Mouse (Mus musculus): ENCODE results near the gene Kif28.
"Not testable (repeated sequence)": the region's sequence is repeated elsewhere in the genome, so short reads cannot be mapped to it uniquely, and the experiment has no call there.

Kif28 gene

DNA sequence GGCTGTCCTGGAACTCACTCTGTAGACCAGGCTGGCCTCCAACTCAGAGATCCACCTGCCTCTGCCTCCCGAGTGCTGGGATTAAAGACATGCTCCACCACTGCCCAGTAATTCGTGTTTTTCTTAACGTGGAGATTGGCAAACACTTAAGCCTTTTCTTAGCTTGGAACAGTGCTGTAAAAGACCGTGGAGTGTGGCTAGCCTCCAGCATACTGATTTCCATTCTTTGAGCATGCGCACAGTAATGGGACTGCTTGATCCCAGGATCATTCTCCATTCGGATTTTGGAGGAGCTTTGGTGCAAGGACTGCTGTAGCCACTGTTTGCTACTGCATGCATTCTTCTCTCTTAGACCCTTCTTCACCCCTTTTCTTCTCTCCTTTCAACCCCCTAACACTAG, 55.6 kb downstream of the Kif28 start:
- no peak for DNase-seq

DNA sequence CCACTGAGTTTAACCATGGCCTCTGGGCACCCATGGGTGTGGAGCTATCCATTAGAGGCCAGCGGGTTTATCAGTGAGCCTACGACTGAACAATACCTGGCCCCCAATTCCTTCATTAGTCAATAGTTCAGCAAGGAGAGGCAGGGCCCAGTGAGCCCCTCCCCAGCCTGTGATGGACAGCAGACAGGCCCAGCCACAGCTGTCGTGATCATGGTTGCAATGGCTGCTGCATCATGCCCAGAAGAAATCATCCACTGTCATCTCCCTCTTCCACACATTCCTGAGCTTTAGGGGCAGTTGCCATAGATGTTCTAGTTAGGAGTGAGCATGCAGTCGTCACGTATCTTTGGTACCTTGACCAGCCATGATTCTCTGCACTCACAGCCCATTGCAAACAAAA, 56.2 kb downstream of the Kif28 start:
- DNase-seq, result no peak

DNA sequence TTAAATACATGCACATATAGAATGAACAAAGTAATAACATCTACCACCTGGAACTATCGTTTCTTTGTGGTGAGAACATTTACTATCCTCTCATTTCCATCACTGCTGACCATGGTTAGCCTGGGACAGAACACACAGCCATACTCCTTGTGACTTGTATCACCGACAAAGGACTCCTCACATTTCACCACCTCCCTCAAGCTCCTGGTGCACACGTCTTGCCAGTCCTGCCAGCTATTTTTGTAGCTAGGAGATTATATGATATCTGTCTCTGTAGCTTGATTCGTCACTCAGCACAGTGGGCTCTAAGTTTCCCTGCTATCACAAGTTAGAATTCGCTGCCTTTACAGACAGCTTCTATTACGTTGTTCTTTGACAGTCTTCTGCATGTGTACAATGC, 56.7 kb downstream of the Kif28 start:
- peak; percentile 84 for DNase-seq

DNA sequence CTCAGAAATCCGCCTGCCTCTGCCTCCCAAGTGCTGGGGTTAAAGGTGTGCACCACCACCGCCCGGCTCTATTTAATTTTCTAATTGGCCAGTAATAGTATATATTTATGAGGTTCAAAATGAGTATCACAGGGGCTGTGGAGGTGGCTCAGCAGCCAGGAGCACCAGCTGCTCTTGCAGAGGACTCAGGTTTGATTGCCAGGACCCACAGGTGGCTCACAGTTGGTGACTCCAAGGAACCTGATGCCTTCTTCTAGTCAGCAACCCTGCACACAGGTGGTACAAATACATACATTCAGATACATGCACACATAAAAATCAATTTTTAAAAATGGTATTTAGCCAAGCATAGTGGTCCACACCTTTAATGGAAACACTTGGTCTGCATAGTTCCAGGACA, 57.1 kb downstream of the Kif28 start:
- DNase-seq, result no peak

DNA sequence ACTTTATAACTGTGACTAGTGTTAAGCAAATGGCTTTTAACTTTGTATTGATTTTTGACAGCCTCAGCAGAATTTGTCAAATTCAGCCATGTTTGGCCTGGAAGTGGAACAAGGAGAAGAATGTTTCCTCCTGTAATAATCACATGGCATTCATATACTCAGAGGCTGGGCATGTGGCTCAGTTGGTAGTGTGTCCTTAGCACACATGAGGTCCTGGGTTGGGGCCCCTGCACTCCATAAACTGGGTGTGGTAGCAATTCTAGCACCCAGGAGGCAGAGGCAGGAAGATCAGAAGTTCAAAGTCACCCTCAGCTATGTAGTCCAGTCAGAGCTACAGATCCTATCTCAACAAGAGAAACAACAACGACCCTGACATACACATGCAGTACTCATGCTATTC, 57.8 kb downstream of the Kif28 start:
- no peak for DNase-seq

DNA sequence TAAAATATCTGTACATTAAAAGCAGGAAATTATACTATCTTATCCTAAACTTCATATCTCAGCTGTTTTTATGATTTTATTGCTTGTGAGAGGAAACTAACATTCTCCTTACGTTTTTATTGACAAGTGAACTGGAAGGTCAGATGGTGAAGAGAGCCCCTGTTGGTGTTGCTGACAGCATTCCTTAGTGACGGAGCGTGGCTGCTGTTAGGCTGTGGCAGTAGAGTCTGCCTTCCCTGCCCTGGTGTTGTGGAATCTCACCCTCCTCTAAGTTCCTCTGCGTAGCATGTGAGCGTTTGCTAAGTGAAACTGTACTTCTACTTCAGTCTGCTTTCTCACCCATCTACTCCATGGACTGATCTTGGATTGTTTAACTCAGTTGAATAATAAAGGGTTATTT, 58.3 kb downstream of the Kif28 start:
- no peak for DNase-seq

DNA sequence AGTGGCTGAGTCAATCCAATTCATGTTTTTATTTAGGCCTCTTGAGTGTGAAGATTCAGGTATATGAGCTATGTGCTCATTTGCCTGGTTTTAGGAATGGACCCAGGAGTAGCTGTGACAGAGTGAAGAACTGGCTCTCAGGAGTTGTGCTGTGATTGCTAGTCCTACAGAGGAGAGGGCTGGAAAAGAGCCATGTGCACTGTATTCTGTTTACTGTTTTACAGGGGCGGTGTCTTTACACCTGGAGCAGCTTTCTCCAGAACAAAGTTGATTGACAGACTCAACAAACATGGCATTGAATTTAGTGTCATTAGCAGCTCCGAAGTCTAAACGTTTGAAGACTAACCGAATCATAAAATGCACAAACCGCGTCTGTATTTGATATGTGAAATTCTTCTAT, 58.7 kb downstream of the Kif28 start:
- no peak for DNase-seq

DNA sequence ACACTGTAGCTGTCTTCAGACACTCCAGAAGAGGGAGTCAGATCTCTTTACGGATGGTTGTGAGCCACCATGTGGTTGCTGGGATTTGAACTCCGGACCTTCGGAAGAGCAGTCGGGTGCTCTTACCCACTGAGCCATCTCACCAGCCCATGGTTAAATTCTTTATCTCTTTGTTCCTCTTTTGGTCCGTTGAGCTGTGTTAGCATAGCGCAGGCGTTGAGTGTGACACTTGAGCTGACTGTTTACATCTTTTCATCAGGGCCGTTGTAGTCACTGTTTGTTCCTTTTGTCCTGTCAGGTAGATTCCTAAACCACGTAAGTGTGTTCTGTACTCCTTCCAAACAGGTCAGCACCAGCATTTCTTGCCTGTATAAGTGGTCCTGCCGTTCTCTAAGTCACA, 62.3 kb downstream of the Kif28 start:
- not testable (repeated sequence) for DNase-seq

DNA sequence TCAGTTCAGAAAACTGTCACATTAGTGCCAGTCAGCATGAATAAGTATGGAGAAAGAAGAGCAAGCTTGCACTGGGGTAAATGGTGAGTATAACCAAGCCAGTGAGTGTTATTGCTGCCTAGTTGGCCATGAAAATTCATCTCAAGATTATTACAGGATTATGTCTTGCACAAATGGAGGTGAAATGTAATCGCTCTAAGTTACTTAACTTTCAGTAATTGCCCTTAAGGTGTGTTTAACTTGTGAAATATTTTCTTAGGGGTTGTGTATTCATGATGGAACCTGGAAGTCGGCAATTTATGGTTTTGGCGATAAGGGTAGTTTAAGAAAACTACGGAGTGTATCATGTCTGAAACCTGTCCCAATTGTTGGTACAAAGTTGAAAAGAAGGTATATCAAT, 65.7 kb downstream of the Kif28 start:
- DNase-seq, result no peak

DNA sequence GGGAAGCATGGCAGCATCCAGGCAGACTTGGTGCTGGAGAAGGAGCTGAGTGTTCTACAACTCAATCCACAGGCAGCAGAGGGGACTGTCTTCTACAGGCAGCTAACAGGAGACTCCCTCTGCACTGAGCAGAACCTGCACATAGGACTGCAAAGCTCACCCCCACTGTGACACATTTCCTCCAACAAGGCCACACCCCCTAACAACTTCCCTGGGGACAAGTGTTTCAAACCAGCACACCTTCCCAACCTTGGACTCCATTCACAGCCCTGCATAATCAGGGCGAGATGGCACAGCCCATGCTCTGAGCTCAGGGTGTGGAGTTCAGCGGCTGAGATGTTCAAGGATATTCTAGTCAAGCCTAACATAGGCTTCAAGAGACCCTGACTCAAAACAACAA, 68.0 kb downstream of the Kif28 start:
- DNase-seq, result no peak

DNA sequence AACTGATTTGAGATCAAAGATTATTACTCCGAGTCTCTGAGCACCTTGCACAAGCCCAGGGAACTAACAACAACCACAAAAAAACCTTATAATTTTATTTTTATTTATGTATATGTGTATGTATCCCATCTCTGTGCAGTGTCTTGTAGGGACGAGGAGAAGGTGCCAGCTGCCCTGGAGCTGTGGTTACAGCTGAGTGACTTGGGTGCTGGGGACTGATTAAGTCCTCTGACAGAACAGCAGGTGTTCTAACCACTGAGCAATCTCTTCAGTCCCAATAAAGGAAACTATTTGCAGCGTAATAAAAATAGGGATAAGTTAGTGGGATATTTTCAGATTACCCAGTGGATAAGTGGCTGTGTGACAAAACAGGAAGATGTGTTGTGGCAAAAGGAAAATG, 70.7 kb downstream of the Kif28 start:
- no peak for DNase-seq

DNA sequence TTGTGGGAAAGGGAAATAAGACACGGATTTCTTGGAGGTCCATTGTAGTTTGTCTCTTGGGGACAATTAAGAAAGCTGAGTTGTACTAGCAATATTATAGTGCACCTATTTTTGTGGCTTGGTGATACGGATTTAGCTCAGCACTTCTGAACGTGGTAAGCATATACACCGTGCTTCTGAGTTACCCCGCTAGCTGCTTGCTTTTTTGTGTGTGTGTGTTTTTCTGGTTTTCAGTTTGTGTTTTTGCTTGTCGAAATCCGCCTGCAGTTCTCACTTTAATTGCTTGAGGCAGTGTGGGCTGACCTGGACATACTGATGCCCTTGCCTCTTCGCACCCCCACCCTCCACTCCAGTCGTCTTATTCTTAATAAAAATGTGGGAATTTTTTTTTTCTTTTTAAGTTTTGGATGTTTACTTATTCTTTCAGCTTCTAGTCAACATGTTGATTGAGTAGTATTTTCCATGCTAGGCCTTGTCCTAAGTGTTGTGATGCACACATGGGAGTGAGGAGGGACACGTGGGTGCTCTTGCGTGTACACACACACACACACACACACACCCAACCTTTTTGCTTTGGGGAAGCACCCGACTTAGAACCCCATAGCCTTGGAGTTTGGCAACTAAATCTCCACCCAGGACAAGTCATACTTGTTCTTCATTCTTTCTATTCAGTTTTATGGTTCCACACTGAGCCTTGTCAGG, 76.1 kb downstream of the Kif28 start:
- DNase-seq, result no peak

DNA sequence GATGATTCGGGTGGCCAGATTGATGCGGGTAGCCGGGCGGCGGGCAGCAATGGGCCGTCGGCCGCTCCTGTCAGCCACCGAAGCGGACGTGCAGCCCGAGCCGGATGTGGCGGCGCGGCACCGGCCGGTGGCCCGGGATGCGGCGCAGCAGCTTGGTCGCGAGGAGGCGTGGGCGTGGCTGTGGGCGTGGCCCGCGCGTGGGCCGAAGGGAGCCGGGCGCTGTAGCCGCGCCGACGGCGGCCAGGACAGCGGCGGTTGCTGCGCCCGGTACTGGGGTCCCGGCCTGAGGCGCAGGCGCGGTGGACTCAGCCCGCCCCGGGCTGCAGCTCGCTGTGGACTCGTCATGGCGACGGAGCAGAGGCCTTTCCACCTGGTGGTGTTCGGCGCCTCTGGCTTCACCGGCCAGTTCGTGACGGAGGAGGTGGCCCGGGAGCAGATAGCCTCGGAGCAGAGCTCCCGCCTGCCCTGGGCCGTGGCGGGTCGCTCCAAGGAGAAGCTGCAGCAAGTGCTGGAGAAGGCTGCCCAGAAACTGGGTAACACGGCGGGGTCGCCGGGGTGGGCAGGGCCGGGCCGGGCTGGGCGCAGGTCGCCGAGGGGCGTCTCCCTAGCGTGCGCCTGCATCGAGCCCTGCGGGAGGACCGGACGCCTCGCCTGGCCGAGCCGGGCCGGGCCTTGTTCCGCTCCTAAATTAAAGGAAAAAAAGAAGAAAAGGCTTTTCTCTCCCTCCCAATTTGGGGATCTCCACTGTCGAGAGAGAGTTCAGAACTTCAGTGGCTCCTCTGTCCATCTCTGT, 76.9 kb downstream of the Kif28 start, which contains the start of gene Sccpdh:
Gene Sccpdh, plus strand, starts transcription at position 198 of the 793 bp plus-strand sequence.
- peak; percentile 99 for DNase-seq

DNA sequence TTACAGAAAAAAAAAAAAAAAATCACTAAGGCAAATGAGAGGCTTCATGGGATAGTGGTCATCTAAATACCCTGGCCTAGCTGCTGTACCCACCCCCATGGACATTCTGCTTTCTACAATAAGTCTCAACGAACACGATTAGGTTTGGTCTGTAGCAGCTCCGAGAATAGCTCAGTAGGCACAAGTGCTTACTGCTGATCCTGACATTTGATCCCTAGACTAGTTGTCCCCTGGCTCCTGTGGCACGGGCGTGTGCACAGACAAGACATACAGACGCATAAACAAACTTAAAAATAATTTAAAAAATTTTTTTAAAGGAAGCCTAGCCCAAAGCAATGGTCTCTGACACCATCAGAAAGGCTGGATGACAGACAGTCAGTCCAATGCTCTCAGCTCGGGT, 77.6 kb downstream of the Kif28 start:
- no peak for DNase-seq

DNA sequence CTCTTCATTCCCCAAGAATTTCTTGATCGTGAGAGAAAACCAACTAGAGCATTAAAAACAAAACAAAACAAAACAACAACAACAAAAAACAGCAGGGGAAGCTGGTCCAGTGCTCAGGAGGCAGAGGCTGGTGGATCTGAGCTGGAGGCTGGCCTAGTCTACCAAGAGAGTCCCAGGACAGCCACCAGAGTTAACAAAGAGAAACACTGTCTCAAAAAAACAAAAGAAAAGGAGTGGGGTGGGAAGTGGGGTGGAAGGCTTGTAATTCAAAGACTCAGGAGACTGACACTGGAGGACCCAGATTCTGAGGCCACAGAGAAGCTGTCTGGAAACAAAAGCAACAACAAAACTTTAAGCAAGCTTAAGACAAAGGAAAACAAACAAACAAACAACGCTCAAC, 78.1 kb downstream of the Kif28 start:
- DNase-seq, result no peak

DNA sequence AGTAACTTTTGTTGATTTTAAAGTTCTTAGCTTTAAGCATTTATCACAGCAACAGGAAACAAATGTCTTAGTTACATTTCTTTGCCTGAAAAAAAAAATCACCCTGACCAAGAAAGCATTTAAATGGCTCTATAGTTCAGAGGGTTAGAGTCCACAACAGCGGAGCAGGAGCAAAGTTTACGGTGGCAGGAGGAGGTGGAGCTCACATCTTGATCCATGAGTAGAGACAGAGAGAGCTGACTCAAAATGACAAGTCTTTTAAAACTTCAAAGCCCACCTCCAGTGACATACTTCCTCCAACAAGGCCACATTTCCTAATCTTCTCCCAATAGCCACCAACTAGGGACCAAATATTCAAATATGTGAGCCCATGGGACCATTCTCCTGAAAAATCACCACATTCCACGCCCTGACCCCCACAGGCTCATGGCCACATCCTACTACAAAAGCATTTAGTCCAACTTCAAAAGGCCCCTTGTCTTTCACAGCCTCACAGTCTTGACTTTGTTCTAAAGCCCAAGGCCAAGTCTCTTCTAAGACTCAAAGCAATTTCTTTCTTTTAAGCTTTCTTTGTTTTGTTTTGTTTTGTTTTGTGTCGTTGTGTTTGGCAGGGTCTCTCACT, 80.7 kb downstream of the Kif28 start:
- DNase-seq, result peak; percentile 73

DNA sequence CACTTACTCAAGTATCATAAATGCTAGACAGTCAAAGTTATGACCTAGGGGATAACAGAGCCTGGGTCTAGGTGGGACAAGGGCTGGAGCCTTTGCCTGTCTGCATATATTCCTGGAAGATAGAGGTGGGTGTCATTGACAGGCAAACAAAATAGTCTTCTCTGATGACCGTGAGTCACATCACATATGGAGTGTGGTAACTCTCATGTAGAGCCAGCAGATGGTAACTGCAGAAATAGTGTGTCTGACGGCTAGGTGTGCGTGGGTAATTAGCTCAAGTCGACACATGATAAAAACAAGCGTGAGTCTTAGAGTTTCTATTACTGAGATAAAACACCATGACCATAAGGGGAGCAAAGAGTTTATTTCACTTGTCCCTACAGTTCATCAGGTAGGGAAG, 82.0 kb downstream of the Kif28 start:
- DNase-seq, result peak; percentile 55

DNA sequence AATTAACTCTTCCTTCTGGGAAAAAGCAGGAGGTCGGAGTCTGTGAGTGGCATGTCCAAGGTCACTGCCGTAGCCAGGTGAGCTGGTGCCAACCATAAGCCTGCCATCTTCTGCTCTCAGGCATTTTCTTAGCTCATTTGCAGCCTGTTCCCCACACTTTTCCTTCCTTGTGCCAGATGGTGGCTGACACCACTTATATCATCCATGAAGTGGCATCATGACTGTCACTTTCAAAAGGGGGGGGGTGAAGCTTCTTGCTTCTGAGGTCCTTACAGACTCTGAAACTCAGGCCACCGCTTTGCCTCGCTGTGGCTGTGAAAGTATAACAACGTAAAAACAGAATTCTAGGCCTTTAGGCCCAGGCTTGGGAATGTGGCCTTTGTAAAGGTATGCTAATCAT, 93.8 kb downstream of the Kif28 start:
- DNase-seq, result peak; percentile 43

DNA sequence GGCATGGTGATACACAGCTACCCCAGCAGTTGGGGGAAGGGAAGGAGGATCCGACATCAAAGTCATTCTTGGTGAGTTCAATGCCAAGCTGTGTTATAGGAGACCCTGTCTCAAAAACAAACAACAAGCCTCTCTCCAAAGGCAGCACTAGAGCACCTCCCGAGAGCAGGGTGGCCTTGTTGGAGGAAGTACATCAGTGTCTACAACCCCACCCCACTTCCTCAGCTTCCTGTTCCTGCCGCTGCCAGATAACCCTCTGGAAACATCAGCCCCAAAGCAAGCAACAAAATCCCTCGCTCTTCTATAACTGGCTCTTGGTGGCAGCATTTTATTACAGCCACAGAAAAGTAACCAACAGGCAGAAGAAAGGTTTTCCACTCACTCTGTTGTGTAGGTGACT, 94.8 kb downstream of the Kif28 start:
- peak; percentile 92 for DNase-seq

DNA sequence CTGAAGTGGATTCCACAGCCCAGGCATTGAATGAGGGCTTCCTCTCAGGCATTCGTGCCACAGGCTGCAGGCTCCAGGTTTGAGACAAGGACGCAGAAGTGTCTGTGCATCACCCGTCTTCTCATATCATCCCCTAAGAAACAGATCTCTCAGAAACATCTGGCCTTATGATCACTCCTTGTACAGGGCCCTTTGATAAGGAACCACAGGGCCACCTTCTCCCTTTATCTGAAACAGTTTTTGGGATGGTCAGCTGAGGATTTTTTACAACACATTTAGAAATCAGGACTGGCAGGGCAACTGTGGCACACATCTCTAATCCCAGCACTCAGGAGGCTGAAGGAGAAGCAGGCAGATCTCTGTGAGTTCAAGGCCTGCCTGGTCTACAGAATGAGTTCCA, 95.7 kb downstream of the Kif28 start:
- DNase-seq, result peak; percentile 61

DNA sequence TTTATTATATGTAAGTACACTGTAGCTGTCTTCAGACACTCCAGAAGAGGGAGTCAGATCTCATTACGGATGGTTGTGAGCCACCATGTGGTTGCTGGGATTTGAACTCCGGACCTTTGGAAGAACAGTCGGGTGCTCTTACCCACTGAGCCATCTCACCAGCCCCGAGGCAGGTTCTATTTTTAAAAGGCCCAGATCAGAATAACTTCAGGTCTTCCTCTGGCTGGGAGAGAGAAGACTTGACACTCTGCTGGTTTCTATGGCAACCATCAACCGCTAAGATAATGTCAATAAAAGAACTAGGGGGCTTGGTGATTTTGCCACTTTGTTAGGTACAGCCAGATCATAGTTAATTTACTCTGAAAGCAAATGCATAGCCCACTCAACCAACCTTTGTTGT, 96.4 kb downstream of the Kif28 start:
- DNase-seq, result peak; percentile 19

DNA sequence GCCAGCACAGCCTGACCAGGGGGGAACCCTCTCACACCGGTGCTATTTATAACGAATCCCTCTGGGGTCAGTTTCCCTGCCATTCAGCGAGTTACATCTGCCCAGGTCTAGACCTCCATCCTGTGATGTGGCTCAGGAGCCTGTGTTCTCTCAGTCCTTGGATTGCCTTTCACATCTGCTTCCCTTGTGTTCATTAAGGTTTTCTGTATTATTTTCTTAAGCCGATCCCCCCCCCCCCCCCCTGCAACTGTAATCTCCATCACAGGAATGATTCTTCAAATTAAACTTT, 99.1 kb downstream of the Kif28 start:
- no peak for DNase-seq
